Mouse (Mus musculus) kidney, adult 2 months (tissue): ENCODE data around the gene Ano1. TPM values are rescaled to one million over a fixed set of nuclear protein-coding genes. Genes with fewer than 3 reads are reported as not detected.

Experiments
- DNase-seq: peaks from one replicate; pipeline ENCODE4 v3.0.0; 2021
- H3K27ac ChIP-seq: fragments of 200-500 bp; 2 replicates; pipeline ENCODE4 v1.5.1; 2012; ENCODE audit warnings: low read depth, low read length, control low read depth, inconsistent platforms; ENCODE audit not compliant: insufficient read depth
- H3K27me3 ChIP-seq: fragments of 200-500 bp; replicated peaks from 2 replicates; pipeline ENCODE4 v1.6.1; 2012; ENCODE audit warnings: mild to moderate bottlenecking, moderate library complexity, low read length, inconsistent platforms; ENCODE audit not compliant: control insufficient read depth, insufficient read depth
- H3K36me3 ChIP-seq: fragments of 200-500 bp; 2 replicates; pipeline ENCODE4 v1.6.1; 2012; ENCODE audit warnings: mild to moderate bottlenecking, moderate library complexity, low read length, inconsistent platforms; ENCODE audit not compliant: control insufficient read depth, insufficient read depth
- H3K4me1 ChIP-seq: fragments of 200-500 bp; 2 replicates; pipeline ENCODE4 v1.6.1; 2011; ENCODE audit warnings: low read length; ENCODE audit not compliant: control insufficient read depth, insufficient read depth
- H3K4me3 ChIP-seq: fragments of 200-500 bp; 2 replicates; pipeline ENCODE4 v1.5.1; 2011; ENCODE audit warnings: mild to moderate bottlenecking, low read depth, low read length, control low read depth; ENCODE audit not compliant: insufficient read depth
- CTCF ChIP-seq: fragments of 200-500 bp; conservative IDR thresholded peaks from 2 replicates; pipeline ENCODE4 v1.5.1; 2011; ENCODE audit warnings: low read depth, mild to moderate bottlenecking, control low read depth, low read length, moderate library complexity, mixed read lengths; ENCODE audit not compliant: insufficient read depth, insufficient read length
- POLR2A ChIP-seq: fragments of 200-500 bp; IDR thresholded peaks from one replicate; pipeline ENCODE4 v1.6.1; 2011; ENCODE audit warnings: low read depth, low read length, control low read depth
- WGBS: fragments of 180-500 bp; shearing (Covaris S2); methylation state at CpG from one replicate; pipeline ENCODE4 v1.1.7; 2018; 5-methylcytosine and 5-hydroxymethylcytosine counted together
- polyA plus RNA-seq: library from polyadenylated mRNA; depleted of rRNA; stranded (reverse); fragments of >200 nt; gene quantifications from 2 replicates; pipeline ENCODE4 v1.2.3, GENCODE M21; 2012

The Ano1 gene
- polyA plus RNA-seq, 1 experiment = 10.0 TPM

DNA sequence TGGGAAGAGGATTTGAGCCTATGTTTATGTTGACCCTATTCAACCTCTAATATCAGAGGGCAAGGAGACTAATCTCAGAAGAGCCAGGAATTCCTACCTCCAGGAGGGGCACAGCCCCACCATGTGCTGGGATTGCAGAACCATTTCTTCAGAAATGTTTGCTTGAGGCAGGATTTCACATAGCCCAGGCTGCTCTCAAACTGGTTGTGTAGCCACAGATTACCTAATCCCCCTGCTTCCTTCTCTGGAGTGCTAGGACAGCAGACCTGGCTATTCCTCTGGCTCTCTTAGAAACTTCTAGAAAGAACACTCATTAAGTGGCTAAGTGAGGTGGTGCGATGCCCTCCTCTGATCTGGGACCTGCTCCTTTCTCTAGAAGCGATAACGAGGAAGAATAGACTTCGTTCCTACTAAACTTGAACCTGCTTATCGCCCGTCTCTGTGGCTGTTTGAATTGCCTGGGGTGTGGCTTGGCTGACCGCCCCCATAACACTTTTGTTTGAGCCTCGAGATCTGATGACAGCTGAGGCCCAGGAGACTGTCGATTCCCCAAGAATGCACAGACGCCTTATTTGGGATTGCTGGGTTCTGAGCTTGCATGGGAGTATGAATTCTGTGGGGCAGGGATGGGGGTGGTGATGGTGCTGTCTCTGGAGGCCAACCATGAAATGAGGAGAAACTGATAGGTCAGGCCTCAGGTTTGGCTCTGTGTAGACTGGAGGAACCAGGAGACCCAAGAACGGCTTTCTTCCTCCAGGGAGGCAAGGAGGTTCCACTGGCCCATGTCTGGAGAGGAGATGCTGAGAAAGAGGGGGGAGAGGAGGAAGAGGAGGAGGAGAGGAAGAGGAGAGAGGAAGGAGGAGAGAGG lies 4.0 kb upstream of the Ano1 start:
- no peaks in the 10 kb centered on the region for H3K27me3 ChIP-seq
- no peak overlapping the region for H3K4me3 ChIP-seq
- no peak overlapping the region for H3K27ac ChIP-seq
- no peak for TF ChIP-seq CTCF
- no peaks in the 10 kb centered on the region for H3K4me1 ChIP-seq
- H3K36me3 ChIP-seq = no peaks in the 10 kb centered on the region
- no peak for DNase-seq
- WGBS = 84% methylated on average over 11 of the region's 11 CpGs

DNA sequence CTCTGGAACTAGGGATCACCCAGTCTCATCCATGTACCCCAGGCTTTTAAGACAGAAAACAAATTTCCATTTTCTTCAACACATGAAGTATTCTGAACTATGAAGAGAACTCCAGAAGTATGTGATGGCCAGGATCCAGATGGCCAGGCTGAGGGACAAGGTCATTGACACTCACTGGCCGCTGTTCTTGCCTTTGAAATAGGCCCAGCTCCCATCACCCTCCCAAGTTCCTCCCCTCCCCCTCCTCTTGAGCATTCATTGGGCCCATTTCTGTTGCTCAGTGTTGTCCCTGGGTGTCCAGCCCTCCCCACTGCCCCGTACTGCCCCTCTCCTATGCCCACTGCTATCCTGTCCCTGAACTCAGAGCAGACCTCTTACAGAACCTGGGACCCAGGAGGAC lies 2.9 kb upstream of the Ano1 start:
- TF ChIP-seq CTCF (no peak), POLR2A (no peak)
- DNase-seq = peak; percentile 62
- Histone ChIP-seq H3K36me3 (no peaks in the 10 kb centered on the region), H3K4me1 (no peaks in the 10 kb centered on the region), H3K27me3 (no peaks in the 10 kb centered on the region), H3K27ac (no peak overlapping the region), H3K4me3 (no peak overlapping the region)
- WGBS = 54% methylated on average over 2 of the region's 2 CpGs

DNA sequence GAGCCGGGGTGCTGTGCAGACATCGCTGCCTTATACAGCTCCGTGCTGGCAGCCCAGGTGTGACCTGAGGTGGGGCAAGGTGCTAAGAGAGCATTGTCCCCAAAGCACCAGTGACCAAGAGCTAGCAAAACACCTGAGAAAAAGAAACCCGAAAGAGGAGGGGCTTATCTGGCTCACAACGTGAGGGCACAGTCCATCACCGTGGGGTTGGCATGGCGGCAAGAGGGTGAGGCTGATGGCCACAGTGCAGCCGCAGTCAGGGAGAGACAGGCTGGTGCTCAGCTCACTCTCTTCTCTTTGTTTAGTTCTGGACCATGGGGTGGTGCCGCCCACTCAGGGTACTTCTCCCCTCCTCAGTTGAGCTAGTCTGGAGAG lies 1.9 kb upstream of the Ano1 start:
- Histone ChIP-seq H3K27me3 (no peaks in the 10 kb centered on the region), H3K27ac (no peak overlapping the region), H3K36me3 (no peaks in the 10 kb centered on the region), H3K4me3 (no peak overlapping the region), H3K4me1 (no peaks in the 10 kb centered on the region)
- DNase-seq = no peak
- TF ChIP-seq CTCF = no peak
- TF ChIP-seq POLR2A = no peak
- WGBS = 71% methylated on average over 9 of the region's 9 CpGs

DNA sequence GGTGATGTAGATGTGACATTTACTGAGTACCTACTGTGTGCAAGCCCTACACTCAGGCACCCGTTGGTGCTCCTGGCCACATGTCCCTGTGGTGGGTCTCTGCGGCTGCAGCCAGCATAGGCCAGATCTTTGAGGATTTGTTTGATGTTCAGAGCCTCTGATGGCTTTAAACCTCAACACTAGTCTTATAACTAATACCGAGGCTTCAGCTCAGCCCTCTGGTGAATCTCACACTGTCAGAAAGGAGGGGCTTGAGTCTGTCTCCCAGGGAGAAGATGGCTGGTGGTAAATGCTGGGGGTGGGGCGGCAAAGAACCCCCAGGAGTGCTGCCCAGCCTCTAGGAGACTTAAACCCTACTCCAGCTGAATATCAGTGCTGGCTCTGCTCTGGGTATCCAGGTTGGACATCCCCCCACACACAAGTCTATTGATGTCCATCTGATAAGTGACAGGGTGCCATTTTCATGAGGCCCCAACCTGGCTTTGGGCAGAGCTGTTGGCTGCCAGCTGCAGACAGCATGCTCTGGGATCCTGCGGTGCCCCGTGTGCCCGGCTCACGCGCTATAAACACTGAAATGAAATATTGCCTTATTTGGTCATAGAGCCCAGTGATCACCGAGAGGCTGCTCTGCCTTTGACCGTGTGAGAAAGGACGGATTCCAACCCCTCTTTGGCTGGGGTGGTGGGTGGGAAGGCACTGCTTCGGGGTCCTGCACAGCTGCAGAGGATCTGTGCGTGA lies 1.3 kb upstream of the Ano1 start:
- DNase-seq = no peak
- H3K27ac ChIP-seq = no peak overlapping the region
- no peaks in the 10 kb centered on the region for H3K4me1 ChIP-seq
- TF ChIP-seq CTCF (no peak), POLR2A (no peak)
- no peak overlapping the region for H3K4me3 ChIP-seq
- H3K27me3 ChIP-seq = no peaks in the 10 kb centered on the region
- WGBS = 55% methylated on average over 14 of the region's 14 CpGs
- no peaks in the 10 kb centered on the region for H3K36me3 ChIP-seq

DNA sequence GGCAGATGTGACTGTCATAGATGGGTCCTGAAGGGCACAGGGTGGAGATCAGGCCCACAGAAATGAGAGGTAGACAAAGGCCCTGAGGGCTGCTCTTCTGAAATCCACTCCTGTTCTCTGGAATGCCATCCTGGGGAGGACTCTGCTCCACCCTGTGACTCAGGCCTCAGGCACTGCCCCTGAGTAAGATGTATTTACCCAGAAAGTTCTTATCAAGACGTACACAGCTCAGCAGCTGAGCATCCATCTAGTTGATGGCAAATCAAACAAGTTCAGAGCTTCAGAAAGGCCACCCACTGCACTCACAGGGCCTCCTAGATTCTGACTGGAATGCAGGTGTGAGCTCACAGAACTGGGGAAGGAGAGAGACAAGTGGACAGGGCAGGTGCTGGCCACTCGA lies 4.0 kb downstream of the Ano1 start:
- no peaks in the 10 kb centered on the region for H3K4me1 ChIP-seq
- no peak for DNase-seq
- H3K4me3 ChIP-seq = no peak overlapping the region
- no peak overlapping the region for H3K27ac ChIP-seq
- TF ChIP-seq POLR2A = no peak
- TF ChIP-seq CTCF = no peak
- no peaks in the 10 kb centered on the region for H3K27me3 ChIP-seq
- H3K36me3 ChIP-seq = no peaks in the 10 kb centered on the region
- WGBS = 55% methylated on average over 2 of the region's 2 CpGs

DNA sequence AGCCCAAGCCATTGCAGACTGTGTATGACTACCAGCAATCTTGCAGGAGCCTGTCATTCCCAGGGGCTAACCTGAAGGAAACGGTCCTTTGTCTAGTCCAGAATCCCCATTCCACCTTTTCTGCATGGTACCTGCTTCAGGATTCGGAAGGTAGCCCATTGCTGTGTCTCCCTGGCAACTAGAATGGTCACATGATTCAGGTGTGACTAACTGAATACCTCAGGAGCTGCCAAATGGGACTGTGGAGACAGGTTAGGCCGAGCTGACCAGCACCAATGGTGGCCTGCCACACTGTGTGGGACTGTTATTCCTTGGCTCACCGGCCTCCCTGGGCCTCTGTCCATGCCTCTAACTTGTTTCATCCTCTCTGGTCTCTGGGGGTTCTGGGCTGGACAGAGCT lies 5.3 kb downstream of the Ano1 start:
- 72% methylated on average over 4 of the region's 4 CpGs for WGBS
- H3K36me3 ChIP-seq = no peaks in the 10 kb centered on the region
- TF ChIP-seq POLR2A (no peak), CTCF (no peak)
- no peaks in the 10 kb centered on the region for H3K4me1 ChIP-seq
- H3K27me3 ChIP-seq = no peaks in the 10 kb centered on the region
- no peak overlapping the region for H3K4me3 ChIP-seq
- no peak for DNase-seq
- no peak overlapping the region for H3K27ac ChIP-seq

DNA sequence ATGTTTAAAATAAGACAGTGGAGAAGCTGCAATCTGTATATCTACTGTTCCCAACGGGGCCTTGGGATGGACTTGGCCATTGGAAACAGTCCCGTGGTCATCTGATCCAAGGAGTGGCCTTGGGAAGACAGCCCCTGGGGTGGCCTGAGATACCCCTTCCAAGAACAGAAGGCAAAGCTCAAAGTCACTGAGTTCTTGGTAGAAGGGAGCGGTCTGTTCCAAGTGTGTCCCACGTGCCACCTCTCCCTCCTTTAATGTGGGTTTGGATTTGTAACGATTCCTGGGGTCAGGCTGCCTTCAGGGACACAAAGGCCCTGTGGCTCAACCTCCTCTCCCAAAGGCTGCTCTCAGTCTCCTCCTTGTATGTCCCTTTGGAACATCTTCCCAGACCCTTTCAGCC lies 7.9 kb downstream of the Ano1 start:
- Histone ChIP-seq H3K4me3 (no peak overlapping the region), H3K27me3 (no peaks in the 10 kb centered on the region), H3K27ac (no peak overlapping the region), H3K4me1 (no peaks in the 10 kb centered on the region), H3K36me3 (no peaks in the 10 kb centered on the region)
- 82% methylated on average over 5 of the region's 5 CpGs for WGBS
- TF ChIP-seq POLR2A (no peak), CTCF (no peak)
- no peak for DNase-seq
